Mouse (Mus musculus): ENCODE results near the gene Clec16a. TPM values are rescaled to one million over a fixed set of nuclear protein-coding genes. Genes with fewer than 3 reads are reported as not detected.

The Clec16a gene
- polyA plus RNA-seq, 1 experiment from 2014 or later = 27.2 TPM

GRCm38 (mm10) chr16:10682521-10682920 is 137.4 kb downstream of the Clec16a start:
- no peaks in the 10 kb centered on the region for H3K27me3 ChIP-seq (ENCODE audit: low read depth, poor library complexity, severe bottlenecking)
- DNase-seq (ENCODE audit: low spot score) = no peak
- WGBS = 74% methylated on average over 2 of the region's 2 CpGs
- H3K36me3 ChIP-seq = no peaks in the 10 kb centered on the region
- no peaks in the 10 kb centered on the region for H3K4me1 ChIP-seq
- no peak overlapping the region for H3K27ac ChIP-seq (replicated peaks)
- H3K9me3 ChIP-seq (replicated peaks) = no peaks in the 10 kb centered on the region
- no peak overlapping the region for H3K4me3 ChIP-seq

GRCm38 (mm10) chr16:10683193-10684000 is 138.3 kb downstream of the Clec16a start:
- Histone ChIP-seq H3K27ac (replicated peaks) (no peak overlapping the region), H3K4me1 (no peaks in the 10 kb centered on the region), H3K9me3 (replicated peaks) (no peaks in the 10 kb centered on the region), H3K36me3 (no peaks in the 10 kb centered on the region), H3K27me3 (ENCODE audit: low read depth, poor library complexity, severe bottlenecking) (no peaks in the 10 kb centered on the region), H3K4me3 (no peak overlapping the region)
- DNase-seq (ENCODE audit: low spot score) = no peak
- WGBS = 88% methylated on average over 8 of the region's 8 CpGs

GRCm38 (mm10) chr16:10689748-10690318 is 144.7 kb downstream of the Clec16a start:
- Histone ChIP-seq H3K36me3 (no peaks in the 10 kb centered on the region), H3K27me3 (ENCODE audit: low read depth, poor library complexity, severe bottlenecking) (no peaks in the 10 kb centered on the region), H3K4me1 (no peaks in the 10 kb centered on the region), H3K9me3 (replicated peaks) (no peaks in the 10 kb centered on the region), H3K27ac (replicated peaks) (peak overlapping the region; percentile 49), H3K4me3 (no peak overlapping the region)
- DNase-seq (ENCODE audit: low spot score) = no peak
- 81% methylated on average over 6 of the region's 6 CpGs for WGBS

- Histone ChIP-seq H3K27ac (replicated peaks) (no peak overlapping the region), H3K27me3 (ENCODE audit: low read depth, poor library complexity, severe bottlenecking) (no peaks in the 10 kb centered on the region), H3K4me1 (no peaks in the 10 kb centered on the region), H3K4me3 (no peak overlapping the region), H3K36me3 (no peaks in the 10 kb centered on the region), H3K9me3 (replicated peaks) (no peaks in the 10 kb centered on the region)
- WGBS = 92% methylated on average over 3 of the region's 3 CpGs
- DNase-seq (ENCODE audit: low spot score) = no peak
These were observed 145.3 kb downstream of the Clec16a start for GRCm38 (mm10) chr16:10690442-10690841.

- Histone ChIP-seq H3K27ac (replicated peaks) (no peak overlapping the region), H3K4me3 (no peak overlapping the region)
- 86% methylated on average over 5 of the region's 5 CpGs for WGBS
These were observed 146.6 kb downstream of the Clec16a start for GRCm38 (mm10) chr16:10691705-10692104.

GRCm38 (mm10) chr16:10692848-10693247 is 147.7 kb downstream of the Clec16a start:
- no peak overlapping the region for H3K27ac ChIP-seq (replicated peaks)
- H3K4me1 ChIP-seq = 0 out of 2 replicates have a peak, but pooled peaks cover 2% of the 10 kb centered on the region
- WGBS = 83% methylated on average over 8 of the region's 8 CpGs
- no peaks in the 10 kb centered on the region for H3K36me3 ChIP-seq
- H3K4me3 ChIP-seq = no peak overlapping the region
- no peaks in the 10 kb centered on the region for H3K9me3 ChIP-seq (replicated peaks)
- no peaks in the 10 kb centered on the region for H3K27me3 ChIP-seq (ENCODE audit: low read depth, poor library complexity, severe bottlenecking)
- no peak for DNase-seq (ENCODE audit: low spot score)

More at GRCm38 (mm10) chr16:10691705-10692104, 146.6 kb downstream of the Clec16a start:
- no peaks in the 10 kb centered on the region for H3K9me3 ChIP-seq (replicated peaks)
- no peak for DNase-seq (ENCODE audit: low spot score)
- H3K36me3 ChIP-seq = no peaks in the 10 kb centered on the region
- H3K27me3 ChIP-seq (ENCODE audit: low read depth, poor library complexity, severe bottlenecking) = no peaks in the 10 kb centered on the region
- no peaks in the 10 kb centered on the region for H3K4me1 ChIP-seq

GRCm38 (mm10) chr16:10693424-10693823 is 148.3 kb downstream of the Clec16a start:
- WGBS = 89% methylated on average over 1 of the region's 1 CpGs

GRCm38 (mm10) chr16:10694414-10694851 is 149.3 kb downstream of the Clec16a start:
- DNase-seq (ENCODE audit: low spot score) = no peak
- 73% methylated on average over 11 of the region's 11 CpGs for WGBS

More at GRCm38 (mm10) chr16:10693424-10693823, 148.3 kb downstream of the Clec16a start:
- Histone ChIP-seq H3K27me3 (ENCODE audit: low read depth, poor library complexity, severe bottlenecking) (no peaks in the 10 kb centered on the region), H3K36me3 (no peaks in the 10 kb centered on the region), H3K4me1 (0 out of 2 replicates have a peak, but pooled peaks cover 6% of the 10 kb centered on the region), H3K27ac (replicated peaks) (no peak overlapping the region), H3K9me3 (replicated peaks) (no peaks in the 10 kb centered on the region), H3K4me3 (no peak overlapping the region)
- DNase-seq (ENCODE audit: low spot score) = no peak

GRCm38 (mm10) chr16:10697861-10698659 is 152.9 kb downstream of the Clec16a start:
- Histone ChIP-seq H3K27me3 (ENCODE audit: low read depth, poor library complexity, severe bottlenecking) (no peaks in the 10 kb centered on the region), H3K36me3 (no peaks in the 10 kb centered on the region), H3K4me1 (peaks cover 25% of the 10 kb centered on the region), H3K4me3 (no peak overlapping the region), H3K9me3 (replicated peaks) (no peaks in the 10 kb centered on the region), H3K27ac (replicated peaks) (no peak overlapping the region)
- no peak for DNase-seq (ENCODE audit: low spot score)
- WGBS = 79% methylated on average over 6 of the region's 6 CpGs

More at GRCm38 (mm10) chr16:10694414-10694851, 149.3 kb downstream of the Clec16a start:
- no peak overlapping the region for H3K4me3 ChIP-seq
- H3K36me3 ChIP-seq = no peaks in the 10 kb centered on the region
- H3K4me1 ChIP-seq = 0 out of 2 replicates have a peak, but pooled peaks cover 6% of the 10 kb centered on the region
- no peaks in the 10 kb centered on the region for H3K9me3 ChIP-seq (replicated peaks)
- no peak overlapping the region; the same call in 1 of the 2 replicates for H3K27ac ChIP-seq (replicated peaks)
- H3K27me3 ChIP-seq (ENCODE audit: low read depth, poor library complexity, severe bottlenecking) = no peaks in the 10 kb centered on the region

GRCm38 (mm10) chr16:10699316-10699715 is 154.2 kb downstream of the Clec16a start:
- Histone ChIP-seq H3K27ac (replicated peaks) (no peak overlapping the region), H3K4me1 (peaks cover 28% of the 10 kb centered on the region), H3K36me3 (no peaks in the 10 kb centered on the region), H3K9me3 (replicated peaks) (no peaks in the 10 kb centered on the region), H3K4me3 (no peak overlapping the region), H3K27me3 (ENCODE audit: low read depth, poor library complexity, severe bottlenecking) (no peaks in the 10 kb centered on the region)
- 80% methylated on average over 3 of the region's 3 CpGs for WGBS
- DNase-seq (ENCODE audit: low spot score) = no peak

- Histone ChIP-seq H3K27me3 (ENCODE audit: low read depth, poor library complexity, severe bottlenecking) (no peaks in the 10 kb centered on the region), H3K4me1 (peaks cover 28% of the 10 kb centered on the region), H3K36me3 (no peaks in the 10 kb centered on the region), H3K9me3 (replicated peaks) (no peaks in the 10 kb centered on the region), H3K27ac (replicated peaks) (0 out of 2 replicates have a peak overlapping the region, but pooled peaks have one; percentile 15), H3K4me3 (no peak overlapping the region)
- WGBS = 26% methylated on average over 2 of the region's 2 CpGs
- DNase-seq (ENCODE audit: low spot score) = no peak
These were observed 155.0 kb downstream of the Clec16a start for GRCm38 (mm10) chr16:10700160-10700559.

- no peaks in the 10 kb centered on the region for H3K9me3 ChIP-seq (replicated peaks)
- no peak overlapping the region; the same call in 1 of the 2 replicates for H3K27ac ChIP-seq (replicated peaks)
- H3K4me3 ChIP-seq = no peak overlapping the region
- no peak for DNase-seq (ENCODE audit: low spot score)
- H3K4me1 ChIP-seq = peaks cover 26% of the 10 kb centered on the region
- 88% methylated on average over 2 of the region's 2 CpGs for WGBS
- no peaks in the 10 kb centered on the region for H3K36me3 ChIP-seq
- no peaks in the 10 kb centered on the region for H3K27me3 ChIP-seq (ENCODE audit: low read depth, poor library complexity, severe bottlenecking)
These were observed 157.3 kb downstream of the Clec16a start for GRCm38 (mm10) chr16:10702399-10702798.

Data from midbrain, embryonic 10.5 days (tissue).